Mouse (Mus musculus) frontal cortex, postnatal 36 days (tissue): ENCODE results near the gene Socs3.

Experiments
- DNase-seq, 2 experiments: peaks; one replicate each; pipeline ENCODE4 v3.0.0; 2022; ENCODE audit warnings: low spot score in 2 of 2

Gene Socs3

DNA sequence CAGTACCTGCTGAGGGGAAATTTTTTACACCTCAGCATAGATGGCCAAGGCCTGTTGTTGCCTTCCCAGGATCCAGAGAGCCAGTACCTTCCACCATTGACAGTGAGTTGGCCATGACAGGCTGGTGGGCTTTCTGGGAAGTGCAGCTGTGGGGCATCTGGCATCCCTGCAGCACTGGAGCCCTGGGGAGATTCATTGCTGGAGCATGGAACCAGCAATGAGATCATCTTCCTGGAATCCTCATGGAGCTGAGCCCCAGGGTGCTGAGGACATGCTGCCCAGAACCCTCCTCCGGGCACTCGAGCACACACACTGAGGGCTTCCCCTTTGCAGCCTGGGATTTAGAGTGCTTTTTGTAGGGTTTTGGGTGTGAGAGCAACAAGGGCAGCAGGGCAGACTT lies 25.4 kb upstream of the Socs3 start:
- DNase-seq: no peak

DNA sequence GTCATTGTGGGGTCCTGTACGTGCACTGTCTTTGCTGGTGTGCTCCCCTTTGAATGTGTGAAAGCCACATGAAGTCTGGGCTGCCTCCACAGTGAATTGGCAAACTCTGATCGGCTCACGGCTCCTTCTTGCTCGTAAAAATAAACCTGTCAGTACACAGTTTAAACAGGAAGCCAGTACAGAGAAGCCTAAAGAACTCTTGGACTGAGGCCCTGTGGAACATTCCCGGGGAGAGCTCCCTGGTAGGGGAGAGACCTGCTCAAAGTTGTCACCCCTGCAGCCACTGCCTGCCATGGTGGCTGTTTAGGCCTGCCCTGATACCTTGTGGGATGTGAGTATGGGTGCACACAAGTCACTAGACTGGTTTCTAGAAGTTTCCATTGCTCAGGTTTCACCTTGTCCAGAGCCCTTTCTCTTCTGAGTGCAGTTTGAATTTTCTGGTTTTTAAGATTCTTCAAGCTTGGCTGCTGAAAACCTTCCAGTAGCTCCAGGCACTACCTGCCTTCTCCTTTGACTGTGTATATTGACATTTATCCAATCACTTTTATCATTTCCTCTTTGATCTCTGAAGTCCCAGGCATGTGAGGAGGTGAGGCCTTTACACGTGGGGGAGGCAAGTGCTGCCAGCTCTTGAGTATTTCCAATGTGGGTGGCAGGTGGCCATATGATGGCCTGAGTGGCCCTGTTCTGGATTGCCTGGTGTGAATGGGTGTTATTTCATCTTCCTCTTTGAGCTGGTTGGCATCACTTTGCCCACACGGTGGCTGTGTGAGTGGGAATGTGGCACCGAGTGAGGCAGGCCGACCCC lies 24.6 kb upstream of the Socs3 start:
- DNase-seq: peak; percentile 42

DNA sequence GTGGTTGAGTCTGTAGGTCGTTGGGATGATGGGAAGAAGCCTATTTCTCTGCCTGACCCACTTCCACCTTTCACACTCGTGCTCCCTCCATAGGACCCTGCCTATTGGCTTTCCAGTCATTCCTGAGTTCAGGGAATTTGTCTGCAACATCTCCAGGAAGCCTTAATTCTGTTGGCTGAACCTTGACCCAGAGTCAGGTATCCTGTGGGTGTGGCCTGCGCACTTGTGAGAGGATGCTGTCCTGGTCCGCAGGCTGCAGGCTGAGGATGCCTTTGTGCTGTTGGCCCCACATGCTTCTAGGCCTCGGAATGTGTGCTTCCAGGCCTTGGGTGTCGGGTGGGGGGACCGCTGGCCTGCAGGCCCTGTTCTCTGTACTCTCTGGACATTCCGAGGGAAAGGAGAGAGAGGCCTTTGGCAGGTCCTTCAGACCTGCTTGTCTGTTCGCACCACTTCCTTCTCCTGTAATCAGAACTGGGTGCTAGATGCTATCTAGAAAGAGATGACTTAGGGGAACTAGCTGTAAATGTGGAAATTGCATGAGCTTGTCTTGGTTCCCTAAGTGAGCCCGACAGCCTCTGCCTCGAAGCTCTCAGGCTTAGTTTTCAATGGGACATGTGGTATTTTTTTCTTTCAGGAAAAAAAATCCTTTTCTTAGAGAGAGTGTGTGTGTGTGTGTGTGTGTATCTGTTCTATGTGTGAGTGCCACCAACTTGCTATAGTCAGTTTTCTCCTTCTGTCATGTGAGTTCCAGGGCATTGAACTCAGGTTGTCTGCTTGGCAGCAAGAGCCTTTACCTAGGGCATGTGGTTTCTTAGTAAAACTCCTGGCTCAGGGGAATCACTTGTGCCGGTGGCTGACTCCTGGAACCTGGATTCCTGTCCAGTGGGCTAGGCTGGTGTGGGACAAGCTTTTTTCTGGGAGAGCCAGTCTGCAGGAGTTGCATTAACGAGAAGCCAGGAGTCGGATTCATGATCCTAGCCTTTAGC lies 23.6 kb upstream of the Socs3 start:
- no peak for DNase-seq

DNA sequence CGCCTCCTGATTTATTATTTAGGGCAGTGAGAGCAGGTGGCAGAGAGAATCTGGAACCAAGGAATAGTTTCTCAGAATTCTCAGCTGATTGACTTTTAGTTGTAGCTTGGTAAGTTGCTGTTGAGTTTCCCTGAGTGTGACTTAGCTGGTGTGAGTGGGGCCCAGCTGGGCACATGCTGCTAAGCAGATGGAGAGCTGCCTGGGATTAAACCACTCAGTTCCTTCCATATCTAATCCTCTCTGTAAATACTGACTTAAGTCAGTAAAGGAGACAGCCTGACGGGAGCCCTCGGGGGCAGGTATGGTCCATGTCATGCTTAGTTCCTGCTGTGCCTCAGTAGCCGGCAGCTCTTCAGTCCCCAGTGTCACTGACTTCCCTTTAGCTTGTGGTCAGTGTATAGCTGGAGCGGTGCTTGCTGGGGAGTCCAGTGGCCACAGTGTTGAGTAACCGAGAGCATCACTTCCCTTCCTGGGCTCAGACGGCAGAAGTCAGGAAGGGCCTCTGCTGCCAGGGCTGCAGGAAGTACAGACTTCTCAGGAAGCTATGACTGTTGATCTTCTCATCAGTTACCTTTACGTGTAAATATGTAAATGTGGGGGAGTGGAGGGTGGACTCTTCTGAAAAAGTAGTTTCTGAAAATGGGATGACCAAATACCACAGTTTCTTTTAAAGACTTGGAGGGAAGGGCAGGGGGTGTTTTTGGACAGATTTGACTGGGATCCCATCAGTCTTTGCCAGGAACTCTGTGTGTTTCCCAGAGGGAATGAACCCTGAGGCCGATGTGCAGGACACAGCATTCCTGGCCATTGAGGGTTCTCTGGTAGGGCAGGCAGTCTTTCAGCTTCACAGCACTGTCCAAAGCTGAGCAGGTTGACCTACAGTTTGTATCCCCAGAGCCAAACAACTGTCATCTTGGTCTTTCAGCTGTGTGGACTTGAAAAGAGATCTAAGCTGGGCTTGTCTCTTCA lies 21.9 kb upstream of the Socs3 start:
- no peak for DNase-seq

DNA sequence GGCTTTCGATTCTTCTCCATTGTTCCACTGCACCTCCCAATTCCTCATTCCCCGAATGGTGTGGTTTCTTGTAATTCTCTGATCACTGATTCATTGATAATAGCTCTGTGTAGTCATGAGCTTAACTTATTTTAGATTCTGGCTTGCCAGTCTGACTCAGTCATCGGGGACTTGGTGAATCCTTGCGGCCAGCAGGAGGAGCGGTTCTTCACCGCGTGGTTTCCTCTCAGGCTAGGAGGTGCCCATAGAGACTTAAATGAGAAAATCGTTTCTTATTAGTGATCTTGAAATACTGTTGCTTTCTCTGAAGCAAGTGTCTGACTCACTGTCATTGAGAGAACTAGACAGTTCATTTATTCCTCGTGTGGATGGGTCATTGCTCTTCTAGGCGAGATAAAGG lies 20.1 kb upstream of the Socs3 start:
- DNase-seq: no peak

DNA sequence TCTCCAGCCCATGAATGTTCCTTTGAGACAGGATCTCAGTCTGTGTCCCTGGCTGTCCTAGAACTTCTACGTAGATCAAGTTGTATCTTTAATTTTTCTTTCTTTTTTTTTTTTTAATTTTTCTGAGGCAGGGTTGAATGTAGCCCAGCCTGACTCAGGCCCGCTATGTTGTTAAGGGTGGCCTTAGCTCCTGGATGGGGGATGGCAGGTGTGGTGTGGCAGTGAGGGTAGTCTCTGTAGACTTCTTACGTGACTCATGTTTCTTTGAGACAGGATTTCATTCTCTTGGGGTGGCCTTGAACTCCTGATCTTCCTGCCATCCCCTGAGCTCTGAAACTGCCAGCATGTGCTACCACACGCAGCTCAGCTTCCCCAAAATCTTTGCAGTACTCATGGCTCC lies 19.4 kb upstream of the Socs3 start:
- no peak for DNase-seq

DNA sequence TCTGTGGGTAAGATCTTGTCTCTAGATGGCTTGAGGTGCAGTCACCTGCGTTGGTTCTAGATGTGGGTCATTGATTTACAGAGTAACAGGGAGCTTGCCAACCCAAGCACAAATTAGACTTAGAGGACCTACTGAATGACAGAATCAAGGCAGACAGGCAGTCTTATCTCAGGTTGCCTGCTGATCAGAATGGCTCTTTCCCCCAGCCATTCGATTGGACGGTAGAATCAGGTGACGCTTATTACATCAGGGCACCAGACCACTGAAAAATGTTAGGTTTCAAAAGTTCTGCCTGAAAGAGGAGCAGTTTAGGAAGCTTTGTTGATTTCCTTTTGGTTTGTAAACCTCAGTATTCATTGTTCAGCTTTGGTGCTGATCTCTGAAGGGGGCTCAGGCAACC lies 18.1 kb upstream of the Socs3 start:
- no peak for DNase-seq

DNA sequence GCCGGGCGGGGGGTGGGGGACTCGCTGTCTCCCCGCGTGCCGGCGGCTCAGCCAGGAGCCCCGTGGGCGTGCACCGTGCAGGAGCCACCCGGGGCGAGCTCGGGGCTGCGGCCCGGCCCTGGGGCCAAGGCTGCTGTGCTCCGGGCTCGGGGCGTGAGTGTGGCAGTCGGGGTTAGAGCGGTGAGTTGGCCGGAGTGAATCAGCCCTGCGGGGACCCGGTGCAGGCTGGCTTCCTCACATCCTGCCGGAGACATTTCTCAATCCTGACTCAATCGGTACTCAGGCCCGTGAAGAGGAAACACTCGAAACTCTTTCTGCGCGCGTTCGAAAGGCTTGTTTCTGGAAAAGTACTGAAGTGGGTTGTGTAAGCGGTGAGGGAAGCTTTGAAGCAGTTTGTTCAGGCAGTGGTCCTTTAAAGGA lies 17.2 kb upstream of the Socs3 start:
- DNase-seq: no peak

DNA sequence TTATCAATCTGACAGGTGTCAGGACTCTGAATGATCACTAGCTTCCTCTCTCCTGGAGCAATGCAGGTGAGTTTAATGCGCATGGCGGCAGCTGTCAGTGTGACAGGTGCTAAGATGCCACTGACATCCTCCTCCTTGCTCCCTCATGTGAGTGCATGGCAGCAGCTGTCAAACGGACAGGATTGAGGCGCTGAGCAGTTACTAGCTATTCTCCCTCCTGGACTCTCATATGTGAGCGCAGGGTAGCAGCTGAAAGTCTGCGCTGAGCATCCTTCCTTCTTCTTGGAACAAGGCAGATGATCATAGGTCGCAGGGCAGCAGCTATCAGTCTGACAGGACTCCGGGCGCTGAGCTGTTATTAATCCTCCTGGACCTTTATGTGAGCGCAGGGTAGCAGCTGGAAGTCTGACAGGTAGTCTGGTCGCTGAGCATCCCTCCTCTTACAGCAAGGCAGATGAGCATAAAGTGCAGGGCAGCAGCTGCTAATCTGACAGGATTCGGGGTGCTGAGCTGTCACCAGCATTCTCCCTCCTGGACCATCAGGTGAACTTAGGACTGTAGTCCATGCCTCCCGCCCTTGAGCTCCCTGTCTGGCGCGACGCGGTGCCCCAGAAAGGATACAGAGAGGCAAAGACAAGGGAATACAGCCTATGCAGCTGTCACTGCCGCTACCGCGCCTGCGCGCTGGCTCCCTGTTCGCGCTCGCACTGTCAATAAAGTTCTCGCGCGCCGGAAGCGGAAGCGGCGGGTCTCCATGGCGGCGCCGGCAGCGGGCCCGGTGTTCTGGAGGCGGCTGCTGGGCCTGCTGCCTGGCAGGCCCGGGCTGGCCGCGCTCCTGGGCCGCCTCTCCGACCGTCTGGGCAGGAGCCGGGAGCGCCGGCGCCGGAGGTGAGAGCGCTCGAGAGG lies 16.5 kb upstream of the Socs3 start, which contains the start of gene Pgs1:
TSS of gene Pgs1 (plus strand) at position 167 of the 906 bp plus-strand sequence.
- DNase-seq: peak; percentile 88 to 93

DNA sequence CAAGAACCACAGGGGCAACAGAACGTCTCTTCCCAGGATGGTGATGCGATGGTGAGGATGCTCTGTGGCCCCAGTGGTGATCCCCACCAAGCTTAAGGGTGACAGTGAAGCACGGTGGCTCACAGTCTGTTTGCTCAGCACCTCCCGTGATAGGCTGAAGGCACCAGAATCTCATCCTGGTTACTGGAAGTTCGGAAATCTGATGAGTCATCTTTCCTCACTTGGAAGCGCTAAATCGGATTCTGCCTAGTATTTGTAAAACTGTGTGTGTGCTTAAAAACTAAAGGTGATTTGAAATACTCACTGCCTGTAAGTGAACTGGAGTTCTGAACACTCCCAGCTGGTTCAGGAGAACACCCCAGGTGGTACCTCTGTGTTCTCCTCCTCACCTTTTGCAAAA lies 13.9 kb upstream of the Socs3 start:
- no peak for DNase-seq

DNA sequence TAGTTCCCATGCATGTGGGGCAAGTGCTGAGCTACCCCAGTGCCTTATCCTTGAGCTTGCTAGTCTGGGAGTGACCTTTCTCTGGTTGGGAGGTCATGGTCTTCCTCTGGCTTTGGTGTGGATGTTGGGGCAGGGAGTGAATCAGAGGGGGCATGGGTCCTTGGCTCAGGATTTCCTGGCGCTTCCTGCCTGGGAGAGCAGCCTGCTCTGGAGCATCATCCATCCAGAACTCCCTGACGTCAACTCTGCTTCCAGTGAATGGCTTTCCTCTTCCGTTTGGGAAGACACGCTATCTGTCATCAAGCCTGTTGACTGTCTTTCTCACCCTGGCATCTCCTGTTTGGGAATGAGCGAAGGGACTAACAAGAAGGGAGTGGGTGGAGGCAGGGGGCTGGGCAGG lies 12.6 kb upstream of the Socs3 start:
- no peak for DNase-seq

DNA sequence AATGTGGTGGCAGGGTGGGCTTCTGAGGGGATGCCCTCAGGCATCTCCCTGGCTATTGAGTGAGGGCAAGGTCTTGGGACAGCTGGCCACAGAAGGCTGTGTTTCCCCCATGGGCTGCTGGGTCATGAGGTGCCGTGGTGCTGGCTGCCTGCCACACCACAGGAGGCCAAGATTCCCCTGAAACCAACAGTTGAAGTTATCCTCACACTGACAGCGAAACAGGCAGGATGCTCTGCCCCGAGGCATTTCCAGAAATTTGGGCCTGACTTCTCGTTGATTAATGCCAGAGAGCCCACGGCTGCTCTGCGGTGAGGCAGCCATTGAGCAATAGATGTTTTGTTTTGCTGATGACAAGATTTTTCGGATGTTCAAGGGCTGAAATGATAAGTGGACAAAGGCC lies 9.5 kb upstream of the Socs3 start:
- DNase-seq: no peak

DNA sequence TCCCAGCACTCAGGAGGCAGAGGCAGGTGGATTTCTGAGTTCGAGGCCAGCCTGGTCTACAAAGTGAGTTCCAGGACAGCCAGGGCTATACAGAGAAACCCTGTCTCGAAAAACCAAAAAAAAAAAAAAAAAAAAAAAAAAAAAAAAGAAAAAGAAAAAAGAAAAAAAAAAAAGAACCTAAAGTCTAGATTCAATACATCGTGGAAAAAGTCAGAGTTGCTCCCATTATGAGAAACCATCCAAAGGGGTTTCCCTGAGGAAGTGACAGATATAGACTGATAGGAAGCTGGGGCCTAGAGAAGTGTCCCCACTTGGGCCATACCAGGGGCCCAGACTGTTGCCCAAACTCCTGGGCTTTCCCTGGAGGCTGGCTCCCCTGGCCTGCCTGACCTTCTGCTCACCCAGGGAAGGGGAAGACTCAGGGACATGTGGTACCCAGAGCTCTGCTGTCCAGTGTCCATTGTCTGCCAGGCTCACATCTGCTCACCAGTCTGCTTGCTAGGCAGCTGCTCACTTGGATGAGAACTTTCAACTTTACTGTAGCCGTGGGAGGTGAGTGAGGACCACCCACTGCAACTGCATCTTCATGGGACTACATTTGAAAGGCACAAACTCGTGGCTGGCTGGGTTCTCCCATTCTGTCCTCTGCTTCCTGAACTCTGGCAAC lies 8.0 kb upstream of the Socs3 start:
- DNase-seq: no peak

DNA sequence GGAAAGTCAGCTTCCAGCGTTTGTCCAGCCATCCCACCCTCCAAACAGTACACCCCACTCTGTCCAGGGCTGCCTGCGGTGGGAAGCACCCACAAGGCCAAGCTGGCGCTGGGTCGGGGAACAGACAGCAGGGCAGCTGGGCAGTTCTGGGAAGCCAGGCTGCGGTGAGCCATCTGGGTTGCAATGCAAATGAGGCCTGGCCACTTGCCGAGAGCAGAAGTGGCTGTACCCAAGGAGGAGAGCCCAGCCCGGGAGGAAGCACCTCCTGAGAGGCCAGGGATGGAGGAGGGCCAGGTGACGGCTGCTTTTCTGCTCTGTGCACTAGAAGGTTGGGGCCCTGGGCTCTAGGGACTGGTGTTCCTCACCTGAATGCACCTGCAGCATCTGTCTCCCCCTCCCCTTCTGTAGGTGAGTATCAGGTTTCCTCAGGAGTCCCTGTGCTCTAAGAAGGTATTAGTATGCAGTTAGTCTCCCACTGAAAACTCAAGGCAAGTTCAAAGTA lies 6.3 kb upstream of the Socs3 start:
- DNase-seq: peak in 1 of 2 experiments; percentile 34

DNA sequence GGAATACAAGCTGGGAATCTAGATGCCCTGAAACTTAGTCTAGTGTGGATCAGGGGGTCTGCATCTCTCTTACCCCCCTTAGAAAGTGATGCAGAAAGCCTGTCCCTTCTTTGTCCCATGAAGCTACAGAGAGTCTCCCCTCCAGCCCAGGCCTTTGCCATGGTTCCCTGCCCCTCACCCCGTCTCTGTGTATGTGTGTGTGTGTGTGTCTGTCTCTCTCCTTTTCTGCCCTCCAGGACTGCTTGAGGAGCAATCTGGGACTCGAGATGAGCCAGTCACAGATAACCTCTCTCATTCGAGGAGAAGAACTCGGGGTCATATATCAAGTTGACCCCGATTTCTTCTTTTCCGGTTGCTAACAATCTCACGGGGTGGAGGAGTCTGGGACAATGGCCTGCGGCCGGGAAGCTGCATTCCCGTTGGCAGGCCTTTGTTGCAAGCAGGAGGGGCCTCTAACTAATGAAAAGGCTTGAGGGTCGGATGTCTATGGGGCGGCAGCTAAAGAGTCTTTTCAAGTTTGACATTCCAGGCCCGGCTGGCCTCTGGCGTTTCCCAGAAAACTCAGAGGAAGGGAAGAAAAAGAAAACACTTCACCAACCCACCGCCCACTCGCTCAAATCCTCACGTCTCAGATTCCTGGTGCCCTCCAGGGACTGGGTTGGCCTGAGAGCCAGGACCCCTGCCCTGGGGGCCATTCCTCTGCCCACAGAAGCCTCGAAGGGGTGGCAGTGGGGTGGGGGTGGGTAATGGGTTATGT lies 5.5 kb upstream of the Socs3 start:
- no peak for DNase-seq

DNA sequence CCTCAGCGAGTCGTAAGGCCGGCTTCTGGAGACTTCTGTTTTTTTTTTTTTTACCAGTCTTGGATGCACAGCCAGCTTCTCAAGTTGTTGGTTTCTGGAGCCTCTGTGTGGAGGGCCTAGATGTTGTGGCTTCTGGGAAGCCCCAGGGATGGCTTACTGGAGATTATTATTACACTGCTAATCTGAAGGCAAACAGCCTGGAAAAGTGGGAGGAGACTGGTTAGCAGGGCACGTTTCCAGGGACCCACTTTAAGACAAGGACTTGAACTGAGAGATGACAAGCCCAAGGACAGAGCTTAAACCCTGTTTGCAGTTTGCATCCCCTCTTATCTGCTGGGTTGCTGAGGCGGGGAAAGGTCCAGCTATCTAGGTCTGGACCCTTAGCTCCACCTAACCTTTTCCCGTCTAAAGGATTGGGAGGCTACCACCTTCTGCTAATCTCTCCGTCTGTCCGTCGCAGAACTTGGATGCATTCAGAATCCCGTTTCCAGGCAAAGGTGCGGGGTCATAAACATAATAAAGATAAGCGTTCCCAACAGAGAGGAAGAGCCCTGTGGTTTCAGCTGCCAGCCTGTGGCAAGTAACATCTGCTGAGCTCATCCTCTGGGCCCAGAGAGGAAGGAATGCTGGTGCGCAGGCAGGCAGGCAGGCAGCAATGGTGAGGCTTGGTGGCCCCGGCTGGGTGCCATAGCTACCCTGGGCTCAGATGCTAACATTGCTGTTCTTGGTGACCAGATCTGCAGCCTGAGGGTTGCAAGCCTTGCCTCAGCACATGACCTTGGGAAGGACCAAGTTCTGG lies 4.7 kb upstream of the Socs3 start:
- no peak for DNase-seq

DNA sequence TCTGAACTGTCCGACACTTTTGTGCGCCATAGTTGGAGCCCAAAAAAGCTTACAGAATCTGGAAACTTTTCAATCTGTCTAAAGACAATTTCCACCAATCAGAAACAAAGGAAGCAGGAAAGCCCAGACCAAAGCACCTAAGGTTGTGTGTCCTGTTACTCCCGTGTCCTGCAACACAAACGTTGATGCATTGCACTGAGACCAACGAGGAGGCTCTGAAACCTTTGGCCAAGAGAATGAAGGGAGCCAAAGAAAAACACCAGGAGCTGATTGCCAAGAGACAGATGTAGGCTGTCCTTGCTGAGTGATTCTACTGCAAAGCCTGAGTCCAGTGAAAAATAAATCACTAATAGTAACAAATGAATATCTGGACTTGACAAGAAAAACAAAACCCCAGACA lies 3.7 kb upstream of the Socs3 start:
- DNase-seq: no peak
